Mouse (Mus musculus) myocyte (in vitro differentiated cells): Measurements from ENCODE around the gene Ostn.

Experiments used
- E2F4 ChIP-seq: IDR thresholded peaks from one replicate; pipeline ENCODE4 v1.6.1; 2011; ENCODE audit warnings: mild to moderate bottlenecking, control low read depth, moderate library complexity; ENCODE audit not compliant: insufficient read depth
- POLR2A ChIP-seq: IDR thresholded peaks from one replicate; pipeline ENCODE4 v1.6.1; 2011; ENCODE audit warnings: low read depth, mild to moderate bottlenecking, control low read depth, moderate library complexity; ENCODE audit not compliant: insufficient read length
- SRF ChIP-seq: IDR thresholded peaks from one replicate; pipeline ENCODE4 v1.6.1; 2011; ENCODE audit warnings: low read depth; ENCODE audit not compliant: control insufficient read depth, insufficient read length
- TCF12 ChIP-seq: IDR thresholded peaks from one replicate; pipeline ENCODE4 v1.6.1; 2011; ENCODE audit warnings: mild to moderate bottlenecking, control low read depth; ENCODE audit not compliant: poor library complexity, insufficient read depth, severe bottlenecking

DNA sequence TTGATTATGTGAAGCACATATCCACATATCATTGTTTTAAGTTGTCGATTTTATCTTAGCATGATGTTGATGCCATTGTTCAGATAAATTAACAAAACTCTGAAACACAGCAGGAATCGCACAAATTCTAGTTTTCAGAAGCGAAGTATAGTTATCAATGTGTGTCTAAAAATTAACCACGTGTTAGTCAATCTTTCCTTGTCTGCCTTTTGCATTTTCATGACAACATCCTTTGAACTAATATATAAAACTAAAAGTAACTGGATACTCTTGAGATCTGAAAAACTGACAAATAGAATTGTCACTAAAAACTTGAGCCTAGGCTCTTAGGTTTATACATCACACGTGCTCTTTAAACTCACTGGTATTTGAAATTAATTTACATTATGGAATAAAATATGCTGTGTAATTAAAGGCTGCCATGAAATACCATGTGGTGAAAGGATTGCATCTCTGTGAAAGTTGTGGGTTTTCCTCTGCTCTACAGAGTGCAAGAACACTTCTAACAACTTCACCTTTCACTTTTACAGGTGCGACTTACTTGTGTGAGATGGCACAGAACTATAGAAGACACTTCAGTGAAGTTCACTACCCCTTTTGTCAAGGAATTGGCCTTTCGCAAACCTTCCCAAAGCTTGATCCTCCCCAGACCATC lies 42.7 kb downstream of the Ostn start:
- TF ChIP-seq TCF12 (no peak), SRF (no peak), POLR2A (no peak), E2F4 (no peak)
